Mouse (Mus musculus) retina, postnatal 7 days (tissue): ENCODE results near the gene Rbpj.

Source experiments
- DNase-seq: peaks from one replicate; pipeline ENCODE4 v3.0.0-alpha.2; 2012; ENCODE audit warnings: low read depth, low spot score

Rbpj gene

DNA sequence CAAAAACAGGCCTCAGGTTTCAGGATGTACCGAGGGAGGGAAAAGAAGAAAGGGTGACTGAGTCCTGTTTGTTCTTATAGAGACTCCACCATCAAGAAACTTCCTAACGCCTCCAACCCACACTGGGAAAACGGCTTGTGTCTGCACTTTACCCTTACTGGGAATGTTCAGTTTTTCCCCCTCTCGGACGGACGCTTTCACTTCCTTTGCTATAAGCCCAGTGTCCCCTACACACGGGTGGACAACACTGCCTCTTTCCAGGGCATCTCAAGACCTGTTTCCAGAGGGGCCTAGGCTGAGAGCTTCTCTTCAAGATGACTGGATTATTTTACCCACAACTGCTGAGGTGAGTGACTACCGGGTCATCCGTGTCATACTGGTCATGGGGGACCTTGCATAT lies at the start of gene Rbpj:
Gene Rbpj (plus strand): TSS at position 270 of the 400 bp plus-strand sequence.
- no peak for DNase-seq

DNA sequence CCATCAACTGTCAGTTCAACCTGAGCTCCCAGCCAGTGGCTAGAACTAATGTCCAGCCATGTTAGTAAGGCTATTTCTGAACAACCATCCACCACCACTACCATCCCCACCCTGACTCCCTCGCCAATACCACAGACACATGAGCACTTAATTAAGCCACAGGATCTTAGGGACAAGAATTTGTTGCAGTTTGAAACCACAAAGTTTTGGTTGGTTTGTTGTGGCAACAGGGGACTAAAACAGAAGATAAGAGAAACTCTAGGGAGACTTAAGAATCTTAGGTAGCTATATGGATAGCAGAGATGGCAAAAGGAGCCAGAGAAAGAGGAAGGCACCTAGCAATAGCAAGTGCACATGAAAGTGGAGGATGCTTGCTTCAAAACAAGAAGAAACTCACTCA lies 45.2 kb upstream of the Rbpj start:
- DNase-seq, result no peak

DNA sequence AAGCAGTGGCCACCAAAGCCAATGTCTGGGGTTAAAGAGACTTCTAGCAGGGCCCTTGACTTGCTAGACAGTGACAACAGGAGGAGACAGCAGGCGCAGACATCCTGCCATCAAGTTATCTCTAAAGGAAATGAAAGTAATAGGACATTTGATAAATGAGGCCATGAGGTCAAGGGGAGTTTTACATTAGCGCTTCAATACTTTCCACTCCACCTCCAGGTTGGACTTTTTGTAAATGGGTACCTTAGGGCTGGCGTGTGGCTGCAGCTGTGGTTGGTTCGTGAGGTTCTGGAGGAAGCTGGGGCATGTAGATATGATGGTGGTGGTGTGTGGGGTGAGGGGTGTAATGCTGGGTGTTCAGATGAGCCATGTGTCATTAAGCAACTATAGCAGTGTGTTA lies 44.7 kb upstream of the Rbpj start:
- DNase-seq, result no peak

DNA sequence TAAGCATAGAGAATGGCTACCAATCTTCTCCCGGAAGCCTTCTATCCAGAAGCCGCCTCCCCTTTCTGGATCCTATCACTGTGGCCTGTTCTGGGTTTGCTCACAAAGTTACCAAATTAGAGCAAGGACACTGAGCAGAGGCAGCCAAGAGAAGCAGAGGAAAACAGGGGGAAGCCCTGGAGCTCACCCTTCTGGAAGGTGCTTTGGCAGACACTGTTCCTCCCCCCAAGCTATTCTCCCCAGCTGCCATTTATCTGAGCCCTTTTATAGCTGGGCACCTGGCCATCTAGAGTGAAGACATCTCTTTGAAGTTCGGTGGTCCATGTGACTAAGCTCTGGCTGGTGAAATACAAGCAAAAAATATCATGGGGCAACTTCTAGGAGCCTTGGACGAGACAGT lies 38.5 kb upstream of the Rbpj start:
- no peak for DNase-seq

DNA sequence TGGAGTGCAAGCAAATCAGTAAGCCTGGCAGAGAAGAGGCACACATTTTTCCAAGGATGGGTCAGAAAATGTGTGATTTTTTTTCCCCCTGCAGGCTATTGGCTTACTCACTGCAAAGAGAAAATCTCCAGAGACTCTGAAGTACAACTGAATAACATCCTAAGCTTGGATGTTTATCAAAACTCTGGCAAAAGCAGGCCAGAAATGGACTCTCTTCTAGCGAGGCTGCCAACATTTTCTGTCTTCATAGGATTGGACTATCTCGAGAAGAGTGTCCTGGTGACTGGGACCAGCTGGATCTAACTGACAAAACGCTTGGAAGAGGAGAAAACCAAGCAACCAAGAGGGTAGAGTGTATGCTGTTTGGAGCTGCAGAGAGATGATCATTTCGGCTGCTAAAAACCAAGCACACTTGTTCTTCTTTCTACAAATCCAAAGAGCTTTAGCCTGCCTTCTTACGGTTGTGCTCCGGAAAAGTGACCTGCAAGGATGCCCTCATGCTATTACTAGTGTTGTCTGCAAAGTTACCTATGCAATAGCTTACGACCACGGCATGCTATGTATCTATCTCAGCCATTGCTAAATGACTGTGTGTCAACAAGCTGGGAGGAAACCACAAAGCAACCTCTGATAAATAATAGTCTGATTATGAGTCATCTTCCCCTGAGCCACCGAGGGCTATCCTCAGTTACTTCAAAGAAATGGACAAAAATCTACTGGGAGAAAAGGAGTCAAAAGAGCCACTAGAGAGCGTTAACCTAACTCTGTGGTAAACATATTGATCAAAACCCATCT lies 36.1 kb upstream of the Rbpj start:
- no peak for DNase-seq

DNA sequence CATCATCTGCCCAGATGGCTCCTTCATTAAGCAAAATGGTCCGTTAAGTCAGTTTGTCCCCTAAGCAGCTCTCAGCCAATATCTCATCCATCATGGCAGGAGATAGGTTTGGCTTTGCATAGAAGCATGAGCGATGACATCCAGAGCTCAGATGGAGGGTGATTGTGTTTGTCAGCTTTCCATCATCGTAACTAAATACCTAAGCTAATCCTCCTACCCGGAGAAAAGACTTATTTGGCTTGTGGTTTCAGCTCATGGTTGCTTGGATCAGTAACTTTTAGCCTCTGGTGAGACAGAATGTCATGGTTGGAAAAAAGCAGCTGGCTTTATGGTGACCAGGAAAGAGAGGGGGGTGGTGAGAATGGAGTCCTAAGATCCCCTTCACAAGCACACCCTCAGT lies 33.5 kb upstream of the Rbpj start:
- DNase-seq, result no peak

DNA sequence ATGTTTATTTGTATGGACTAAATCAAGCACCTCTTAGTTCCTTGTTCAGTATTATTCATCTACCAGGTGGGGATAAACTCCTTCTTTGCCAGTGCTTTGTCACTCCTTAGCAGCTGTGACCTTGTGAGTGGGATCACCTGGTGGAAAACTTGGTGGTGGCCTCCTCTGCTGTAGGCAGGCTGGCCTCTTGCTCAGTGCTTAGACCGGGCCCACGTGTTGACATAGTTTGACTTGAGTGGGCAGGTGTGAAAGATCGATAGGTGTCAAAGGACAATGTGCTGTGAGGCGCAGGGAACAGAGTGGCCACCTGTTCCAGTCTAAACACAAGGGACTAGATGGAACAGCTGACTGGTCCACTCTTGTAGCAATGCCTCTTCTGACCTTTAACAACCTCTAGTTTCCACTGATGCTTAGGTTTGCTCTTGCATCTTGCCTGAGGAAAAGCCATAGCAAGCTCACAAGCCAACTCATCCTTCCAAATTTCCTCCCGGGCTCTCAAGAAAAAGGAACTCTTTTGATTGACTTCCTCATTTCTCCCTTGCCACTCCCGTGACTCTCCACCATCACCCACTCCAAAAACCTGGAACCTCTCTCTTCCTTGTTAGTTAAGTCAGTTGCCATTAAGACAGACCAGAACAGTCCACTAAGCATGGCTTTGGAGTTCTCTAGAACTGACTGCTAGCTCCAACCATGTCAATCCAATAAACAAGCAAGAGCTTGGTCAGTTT lies 28.9 kb upstream of the Rbpj start:
- DNase-seq, result no peak

DNA sequence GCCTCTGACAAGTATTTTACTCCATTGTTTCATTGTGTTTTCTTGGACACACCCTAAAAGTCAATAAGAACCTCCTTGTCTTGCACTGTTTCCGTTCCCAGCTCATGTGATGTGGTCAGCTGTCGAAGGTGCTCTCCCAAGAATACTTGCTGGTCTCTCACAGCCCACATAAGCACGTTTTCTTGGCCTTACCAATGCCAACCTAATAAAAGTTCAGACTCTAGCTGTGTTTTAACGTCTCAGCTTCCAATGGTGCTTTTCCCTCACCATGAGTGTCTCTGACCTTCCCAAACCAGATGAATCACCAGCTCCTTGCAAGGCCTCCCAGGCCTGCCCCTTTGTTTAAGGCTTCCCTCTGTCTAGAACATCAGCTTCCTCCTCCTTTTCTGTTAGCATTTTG lies 28.2 kb upstream of the Rbpj start:
- no peak for DNase-seq

DNA sequence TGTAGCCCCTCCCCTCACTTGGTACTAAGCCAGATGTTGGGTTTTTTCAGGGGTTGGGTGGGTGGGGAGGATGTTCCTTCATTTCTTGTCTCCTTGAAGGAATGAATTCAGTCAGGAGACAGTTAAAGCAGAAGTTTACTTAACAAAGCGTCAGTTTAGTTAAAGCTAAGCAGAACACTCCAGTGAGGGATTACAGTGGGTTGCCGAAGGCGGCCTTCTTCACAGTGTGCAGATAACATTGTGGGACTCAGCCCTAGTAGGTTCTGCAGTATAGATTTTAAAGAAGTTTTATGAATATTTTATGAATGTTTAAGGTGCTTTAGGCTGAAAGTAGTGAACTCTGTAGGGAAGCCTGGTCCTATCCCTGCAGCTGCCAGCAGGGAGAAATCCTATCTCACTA lies 27.7 kb upstream of the Rbpj start:
- DNase-seq, result no peak

DNA sequence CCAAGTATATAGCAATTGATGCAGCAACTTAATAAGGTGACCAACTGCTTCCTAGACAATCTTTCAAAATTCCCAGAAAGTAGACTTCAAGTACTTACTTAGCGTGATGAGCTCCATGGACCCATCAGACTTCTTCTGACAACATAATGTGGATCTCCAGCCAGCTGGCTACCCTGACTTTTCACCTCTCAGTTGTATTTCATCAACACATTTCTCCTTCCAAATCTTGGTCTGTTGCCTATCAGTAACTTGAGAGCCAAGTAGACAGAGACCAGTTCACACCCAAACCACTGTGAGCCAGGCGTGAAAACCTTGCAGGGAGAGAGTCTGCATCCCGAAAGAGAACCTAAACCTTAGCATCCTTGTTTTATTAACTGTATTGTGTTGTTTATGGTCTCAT lies 26.3 kb upstream of the Rbpj start:
- DNase-seq, result no peak

DNA sequence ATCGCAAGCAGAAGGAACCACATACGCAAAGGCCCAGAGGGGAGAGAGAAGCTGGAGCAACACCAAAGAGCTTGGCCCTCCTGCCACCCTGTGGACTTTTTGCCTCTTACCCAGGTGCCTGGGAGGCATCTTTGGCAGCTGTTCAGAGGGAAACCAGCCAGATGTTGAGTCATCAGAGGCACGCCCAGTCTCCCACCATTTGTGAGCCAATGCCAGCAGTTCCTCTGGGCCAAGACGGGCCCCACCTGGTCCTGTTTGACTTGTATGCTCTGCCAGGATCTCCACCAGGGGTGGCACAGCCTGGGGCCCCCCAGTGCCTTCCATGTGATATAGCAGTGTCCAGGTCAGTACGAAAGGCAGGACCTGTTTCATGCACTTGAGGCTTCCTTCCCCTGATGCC lies 21.9 kb upstream of the Rbpj start:
- DNase-seq, result no peak

DNA sequence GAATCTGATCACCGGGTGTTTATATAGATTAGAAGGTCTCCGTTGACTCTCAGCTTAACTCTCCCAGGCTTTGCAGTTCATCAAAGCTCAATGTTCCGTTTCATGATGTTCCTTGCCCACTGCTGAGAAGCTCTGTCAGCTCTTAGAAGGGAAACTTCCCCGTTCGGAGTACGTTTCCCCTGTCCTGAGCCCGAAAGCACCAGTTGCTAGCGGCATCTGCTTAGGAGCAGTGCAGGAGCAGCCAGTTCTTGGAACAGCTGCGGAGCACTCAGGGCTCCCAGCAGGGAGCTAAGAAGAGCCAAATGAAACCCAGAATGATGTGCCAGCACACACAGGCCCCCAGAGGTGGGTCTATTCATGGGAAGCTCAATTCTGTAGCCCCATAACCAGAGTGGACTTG lies 15.0 kb upstream of the Rbpj start:
- no peak for DNase-seq

DNA sequence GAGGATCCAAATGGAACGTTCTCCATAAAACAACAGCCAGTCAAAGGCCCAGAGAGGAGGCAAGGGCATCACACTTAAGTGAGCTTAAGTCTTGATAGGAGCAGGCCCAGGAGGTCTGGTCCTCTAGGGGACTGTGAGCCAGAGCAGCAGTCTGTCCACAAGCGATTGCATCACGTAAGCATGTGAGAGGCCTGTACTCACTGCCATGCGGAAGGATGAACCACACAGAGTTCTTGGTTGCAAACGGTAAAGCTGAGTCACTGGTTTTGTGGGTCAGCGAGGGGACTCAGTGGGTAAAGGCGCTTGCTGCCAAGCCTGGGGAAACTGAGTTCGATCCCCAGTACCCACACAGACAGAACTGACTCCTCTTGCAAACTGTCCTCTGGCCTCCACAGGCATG lies 14.1 kb upstream of the Rbpj start:
- DNase-seq, result no peak

DNA sequence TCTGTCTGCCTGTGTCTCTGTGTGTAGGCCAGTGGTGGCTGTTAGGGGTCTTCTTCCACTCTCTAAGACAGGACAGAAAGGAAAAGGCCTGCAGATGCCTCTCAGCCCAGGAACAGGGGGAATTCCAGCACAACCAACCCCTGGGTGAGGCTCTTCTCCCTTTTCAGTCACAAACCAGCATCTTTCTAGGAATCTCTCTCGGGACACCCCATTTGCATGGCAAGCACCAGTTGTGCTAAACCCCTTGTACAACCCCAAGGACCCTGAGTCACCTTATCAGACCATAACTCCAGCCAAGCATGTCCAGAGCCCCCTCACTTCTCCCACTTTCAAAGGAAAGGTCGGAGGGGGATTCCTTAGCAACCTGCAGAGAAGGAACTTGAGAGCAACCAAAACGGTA lies 13.0 kb upstream of the Rbpj start:
- no peak for DNase-seq

DNA sequence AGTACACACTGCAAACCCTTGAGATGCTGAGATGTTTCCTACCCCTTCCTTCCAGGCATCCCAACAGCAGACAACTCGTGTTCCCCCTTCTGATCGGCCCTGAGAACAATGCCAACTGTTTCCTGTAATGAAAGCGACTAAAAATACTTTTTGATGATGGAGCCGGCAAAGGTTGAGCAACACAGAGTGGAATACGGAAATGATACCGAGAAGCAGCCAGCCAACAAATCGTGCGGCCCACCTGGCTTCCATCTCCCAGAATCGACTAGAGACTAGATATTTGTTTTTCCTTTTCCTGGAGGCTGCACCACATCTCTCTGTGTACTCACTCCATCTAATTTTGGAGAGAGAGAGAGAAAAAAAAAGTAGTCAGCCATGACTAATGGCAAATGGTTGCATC lies 11.2 kb upstream of the Rbpj start:
- DNase-seq, result no peak

DNA sequence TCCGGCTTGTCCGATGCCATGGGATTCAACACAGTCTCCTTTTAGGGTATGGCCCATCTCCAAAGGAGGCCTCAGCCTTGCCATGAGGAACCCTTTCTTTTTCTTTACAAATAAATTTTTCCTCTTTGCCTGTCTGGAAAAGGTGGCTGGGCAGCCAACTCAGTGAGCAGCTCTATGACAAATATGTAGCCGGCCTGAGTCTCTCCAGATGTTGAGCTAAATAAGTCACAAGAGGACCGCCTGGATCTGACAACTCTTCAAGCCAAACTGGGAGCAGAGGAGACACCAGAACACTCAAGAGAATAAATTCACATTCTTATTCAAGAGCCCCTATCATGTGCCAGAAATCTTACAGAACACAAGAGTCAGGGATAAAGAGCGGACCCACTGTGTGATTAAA lies 10.5 kb upstream of the Rbpj start:
- no peak for DNase-seq

DNA sequence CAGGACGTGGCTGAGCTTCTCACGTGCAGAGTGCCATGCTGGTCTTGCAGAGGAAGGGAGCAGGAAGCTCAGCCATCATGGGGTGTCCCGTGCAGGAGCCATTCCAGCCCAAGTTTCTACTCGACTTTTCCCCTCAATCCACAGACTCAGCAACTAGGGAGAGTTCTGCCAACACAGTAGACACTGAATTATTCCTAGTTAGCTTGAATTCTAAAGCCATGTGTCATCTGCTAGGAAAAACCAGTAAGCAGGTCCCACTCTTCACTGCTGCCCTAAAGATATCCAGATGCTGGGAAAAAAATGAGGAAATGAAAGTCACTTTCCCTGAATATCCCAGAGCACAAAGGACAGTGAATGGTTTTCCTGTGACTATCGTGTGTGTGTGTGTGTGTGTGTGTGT lies 5.8 kb upstream of the Rbpj start:
- no peak for DNase-seq

DNA sequence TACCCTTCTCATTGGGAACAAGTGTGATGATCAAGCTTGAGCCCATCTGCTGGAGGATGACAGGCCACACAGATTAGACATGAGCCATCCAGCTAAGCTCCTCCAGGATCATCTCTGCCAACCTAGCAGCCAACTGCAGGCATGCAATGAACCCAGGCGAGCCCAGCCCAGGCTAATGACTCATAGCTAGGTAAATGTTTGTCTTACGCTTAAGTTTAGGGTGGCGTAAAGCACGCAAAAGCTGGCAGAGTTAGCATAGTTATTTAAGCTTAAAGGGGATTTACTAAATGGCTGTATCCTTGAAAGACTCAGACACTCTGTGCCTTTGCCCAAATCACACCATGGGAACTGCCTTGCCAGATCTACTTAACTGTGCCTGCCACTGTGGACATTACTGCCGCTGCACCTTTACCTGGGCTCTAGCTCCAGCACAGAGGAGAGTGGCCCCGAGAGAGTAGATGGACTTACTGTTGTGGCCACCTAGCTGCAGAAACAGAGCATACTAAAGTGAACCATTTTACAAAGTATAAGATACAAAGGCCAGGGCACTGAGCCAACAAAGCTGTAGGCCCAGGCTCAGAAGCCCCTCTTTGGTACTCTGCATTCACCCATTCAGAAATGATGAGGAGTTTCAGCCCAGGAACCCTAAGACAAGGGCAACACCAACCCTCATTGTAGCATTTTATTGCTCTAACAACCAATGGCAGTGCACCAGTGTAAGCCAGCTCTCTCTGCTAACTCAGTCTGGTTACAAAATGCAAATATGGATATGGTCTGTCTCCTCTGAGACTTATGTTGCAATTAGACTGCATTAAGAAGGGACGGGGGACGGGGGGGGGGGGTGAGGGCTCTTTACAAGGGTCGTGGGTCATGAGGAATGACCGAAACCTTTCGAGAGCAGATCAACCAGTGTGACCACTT lies 2.6 kb upstream of the Rbpj start:
- DNase-seq, result no peak

DNA sequence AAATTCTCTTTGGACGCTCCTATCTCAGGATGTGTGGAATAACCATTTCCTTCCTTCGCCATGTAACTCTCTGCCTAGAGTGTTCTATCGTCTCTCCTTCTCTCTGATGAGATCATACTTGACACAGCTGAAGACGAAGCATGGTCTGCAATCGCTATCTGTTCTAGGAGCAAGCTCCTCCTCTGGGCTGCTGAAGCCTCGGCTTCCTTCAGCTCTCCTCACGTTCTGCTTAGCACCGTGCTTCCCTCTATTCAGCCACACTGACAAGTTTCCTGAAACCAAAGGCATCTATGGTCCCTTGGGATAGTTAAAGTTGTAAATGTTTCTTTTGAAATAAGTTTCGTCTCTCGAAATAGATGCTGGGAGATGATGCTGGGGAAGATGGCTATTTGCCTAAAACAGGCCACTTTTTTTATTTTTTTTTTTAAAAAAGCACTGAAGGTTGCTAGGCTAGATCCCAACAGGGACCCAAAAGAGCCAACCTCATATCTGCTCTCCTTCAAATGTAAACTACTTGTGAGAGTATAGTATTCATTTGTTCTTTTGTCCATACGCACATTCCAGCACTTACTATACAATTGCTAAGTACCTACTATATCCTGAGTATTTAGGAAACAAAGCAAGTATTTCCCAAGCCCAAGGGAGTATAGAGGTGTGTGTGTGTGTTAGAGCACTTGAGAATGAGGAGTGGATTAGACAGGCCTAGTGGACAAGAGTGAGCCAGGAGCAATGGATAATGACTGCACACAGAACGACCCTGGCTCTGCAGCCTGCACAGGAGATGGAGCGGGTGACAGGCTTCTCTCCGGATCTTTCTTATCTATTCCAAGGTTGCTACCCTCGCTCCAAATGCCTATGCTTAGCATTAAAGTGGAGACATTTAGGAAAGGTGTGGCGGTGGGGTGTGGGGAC lies 726 bp downstream of the Rbpj start:
- DNase-seq, result no peak

DNA sequence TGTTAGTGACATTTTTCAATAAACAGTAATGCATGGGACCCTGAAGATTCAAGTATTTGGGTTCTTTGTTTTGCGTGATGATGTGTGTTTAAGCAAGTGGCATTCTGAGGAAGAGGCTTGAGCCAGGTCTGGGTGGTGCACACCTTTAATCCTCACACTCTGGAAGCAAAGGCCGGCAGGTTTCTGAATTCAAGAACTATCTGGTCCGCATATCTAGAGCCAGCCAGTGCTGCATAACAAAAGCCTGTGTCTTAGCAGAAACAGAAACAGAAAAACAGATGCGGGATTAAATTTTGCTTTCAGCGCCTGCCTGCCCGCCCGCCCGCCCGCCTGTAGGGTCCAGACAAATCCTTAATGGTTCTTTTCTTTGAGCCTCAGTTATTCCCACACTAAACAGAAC lies 1.6 kb downstream of the Rbpj start:
- DNase-seq, result no peak

DNA sequence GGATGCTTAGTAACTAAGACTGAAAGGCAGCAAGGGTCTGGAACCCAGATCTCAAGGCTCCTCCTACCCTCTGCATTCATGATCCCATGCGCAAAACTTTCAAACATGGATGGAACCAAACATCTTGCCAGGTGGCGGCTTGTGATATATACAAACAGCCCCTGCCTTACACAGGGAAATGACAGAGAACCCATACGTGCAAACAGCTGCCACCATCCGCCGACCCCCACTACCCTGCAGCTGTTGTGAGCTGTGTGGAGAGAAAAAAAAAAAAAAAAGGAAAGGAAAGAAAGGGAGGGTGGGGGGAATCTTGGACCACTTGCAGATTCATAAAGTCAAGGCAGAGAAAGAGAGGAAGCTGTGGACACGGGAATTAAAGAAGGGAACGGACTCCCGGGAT lies 2.4 kb downstream of the Rbpj start:
- DNase-seq, result no peak
